Mouse (Mus musculus) frontal cortex, adult (tissue): ENCODE measurements around the gene Cd300lg.

Source experiments
- ATAC-seq: cut with Nextera tagmentation; 2 replicates; pipeline ENCODE4 v1.9.2; 2017; ENCODE audit warnings: mild to moderate bottlenecking, moderate library complexity, mixed read lengths; ENCODE audit not compliant: low TSS enrichment

Gene Cd300lg

GRCm38 (mm10) chr11:102096887-102097391, 55.6 kb downstream of the Cd300lg start:
- peak; percentile 67; the same call in 1 of the 2 replicates for ATAC-seq

- ATAC-seq: no peak
These were observed 59.9 kb downstream of the Cd300lg start, which contains the start of gene Ppy for GRCm38 (mm10) chr11:102101219-102101618. Ppy (minus strand) TSS chr11:102101319.

DNA sequence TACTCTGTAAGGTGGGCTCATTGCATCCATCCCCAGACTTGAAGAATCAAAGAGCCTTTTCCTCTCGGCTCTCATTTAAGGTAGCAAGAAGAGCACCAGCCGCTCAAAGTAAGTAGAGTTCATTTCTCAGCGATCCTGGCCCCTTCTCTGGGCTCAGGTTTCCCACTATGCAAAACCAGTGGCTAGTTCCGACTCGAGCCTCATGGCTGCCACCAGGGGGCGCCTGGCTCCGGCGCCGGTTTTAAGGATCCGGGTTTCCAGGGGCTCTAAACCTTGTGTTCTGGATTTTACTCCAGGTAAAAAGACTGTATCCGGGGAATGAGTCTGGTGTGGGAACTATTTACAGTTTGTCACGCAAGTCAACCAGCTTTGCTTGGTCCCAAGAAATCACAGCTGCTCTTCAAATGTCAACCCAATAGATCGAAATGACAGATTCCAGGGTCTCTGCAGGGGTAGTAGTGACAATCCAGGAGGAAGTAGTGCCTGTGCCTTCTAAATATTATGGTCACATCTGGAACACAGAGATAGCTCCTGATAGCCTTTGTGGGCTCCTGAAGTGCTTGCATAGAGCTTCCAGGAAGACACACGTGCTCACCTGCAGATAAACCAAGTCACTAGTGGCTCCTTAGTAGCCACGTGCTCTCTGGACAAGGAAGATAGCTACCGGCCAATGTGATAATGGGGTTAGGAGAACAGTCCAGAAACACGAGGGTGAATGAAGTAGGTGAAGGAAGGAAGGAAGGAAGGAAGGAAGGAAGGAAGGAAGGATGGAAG, 61.4 kb downstream of the Cd300lg start:
- 0 out of 2 replicates have a peak, but pooled peaks have one; percentile 47 for ATAC-seq
